Mouse (Mus musculus) yolk sac, embryonic 10.5 days (tissue): ENCODE measurements around the gene 1810030O07Rik.
"Not testable (repeated sequence)": the region's sequence is repeated elsewhere in the genome, so short reads cannot be mapped to it uniquely, and the experiment has no call there.

ENCODE experiments used
- DNase-seq: peaks from one replicate; pipeline ENCODE4 v3.0.0-alpha.2; 2017; ENCODE audit warnings: low spot score

The 1810030O07Rik gene

GRCm38 (mm10) chrX:12673054-12673775 lies at the start of gene 1810030O07Rik:
TSS of gene 1810030O07Rik (minus strand) at chrX:12673668.
- DNase-seq: peak; percentile 86

- DNase-seq: no peak
Observed at GRCm38 (mm10) chrX:12716036-12716435, 42.6 kb upstream of the 1810030O07Rik start.

DNA sequence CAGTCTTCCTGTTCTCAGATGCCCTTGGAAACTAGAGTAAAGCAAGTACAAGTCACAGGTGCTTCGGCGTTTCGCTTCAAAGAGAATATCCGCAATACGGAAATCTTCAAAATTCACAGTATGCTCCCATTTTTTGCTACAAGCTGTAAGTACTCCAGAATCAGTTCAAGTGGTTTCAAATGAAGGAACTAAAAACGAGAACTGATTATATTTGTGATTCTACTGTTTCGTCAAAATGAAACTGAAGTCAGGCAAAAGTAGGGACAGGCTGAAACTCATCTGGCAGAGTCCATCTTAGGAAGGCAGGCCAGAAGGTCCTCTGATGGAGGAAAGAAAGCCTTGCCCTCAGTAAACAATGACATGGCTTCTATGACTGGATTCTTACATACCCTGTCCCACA lies 40.3 kb upstream of the 1810030O07Rik start:
- DNase-seq: no peak

- DNase-seq: no peak
Observed at GRCm38 (mm10) chrX:12686910-12687309, 13.4 kb upstream of the 1810030O07Rik start.

DNA sequence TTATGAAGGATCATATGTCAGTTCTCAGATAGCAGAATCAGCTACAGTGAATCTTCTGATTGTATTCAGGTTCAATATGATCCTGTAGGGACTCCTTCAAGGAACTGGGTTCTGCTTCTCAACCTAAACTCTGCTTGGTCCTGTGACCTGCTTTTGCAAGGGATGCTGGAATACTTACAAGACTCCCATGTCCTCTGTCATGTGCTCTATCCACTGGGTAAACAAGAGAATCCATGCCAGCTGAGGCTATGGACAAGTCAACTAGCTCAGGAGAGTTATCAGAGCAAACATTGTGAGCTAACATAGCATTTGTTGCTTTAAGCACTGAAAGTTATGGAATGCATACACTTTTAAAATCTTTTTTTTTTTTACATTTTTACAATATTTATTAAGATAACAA lies 12.6 kb upstream of the 1810030O07Rik start:
- no peak for DNase-seq

GRCm38 (mm10) chrX:12677396-12677795 lies 3.9 kb upstream of the 1810030O07Rik start:
- peak; percentile 10 for DNase-seq

DNA sequence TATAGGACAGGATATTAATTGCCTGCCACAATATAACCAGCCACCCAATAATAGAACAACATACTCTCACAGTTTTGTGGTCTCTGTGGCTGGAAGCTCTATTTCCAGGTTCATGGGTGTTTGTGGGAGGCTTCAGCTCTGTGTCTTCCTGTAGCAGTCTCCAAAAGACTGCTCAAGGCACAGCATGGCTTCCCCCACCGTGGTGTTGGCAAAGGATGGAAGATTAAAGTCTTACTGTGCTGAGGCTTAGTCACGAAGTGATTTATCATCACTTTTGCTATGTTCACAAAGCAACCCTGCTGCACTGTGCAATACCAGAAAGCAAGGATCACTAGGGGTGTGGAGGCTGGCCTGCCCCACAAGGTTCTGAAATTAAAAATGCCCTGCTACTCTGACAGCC lies 19.6 kb downstream of the 1810030O07Rik start:
- no peak for DNase-seq

DNA sequence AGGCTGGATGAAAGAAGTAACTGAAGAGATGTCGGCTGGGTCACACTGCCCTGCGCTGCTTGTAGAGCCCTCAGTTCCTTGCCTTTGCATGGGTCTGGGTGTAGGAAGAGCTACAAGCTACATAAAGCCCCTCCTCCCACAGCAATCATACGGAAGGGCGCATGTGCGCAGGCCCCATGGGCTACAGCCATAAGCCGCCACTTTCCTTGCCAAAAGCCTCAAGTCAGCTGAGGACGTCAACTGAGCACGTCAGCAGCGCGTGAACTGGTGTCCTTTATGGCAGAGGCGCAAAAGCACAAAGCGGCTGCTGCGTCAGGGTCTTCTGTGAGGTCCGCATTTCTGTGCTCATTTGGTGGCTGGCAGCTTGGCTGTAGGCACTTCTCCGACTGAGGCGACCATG lies 21.6 kb downstream of the 1810030O07Rik start:
- DNase-seq: no peak

GRCm38 (mm10) chrX:12645531-12646304 lies 27.8 kb downstream of the 1810030O07Rik start:
- no peak for DNase-seq

GRCm38 (mm10) chrX:12644976-12645375 lies 28.5 kb downstream of the 1810030O07Rik start:
- no peak for DNase-seq

DNA sequence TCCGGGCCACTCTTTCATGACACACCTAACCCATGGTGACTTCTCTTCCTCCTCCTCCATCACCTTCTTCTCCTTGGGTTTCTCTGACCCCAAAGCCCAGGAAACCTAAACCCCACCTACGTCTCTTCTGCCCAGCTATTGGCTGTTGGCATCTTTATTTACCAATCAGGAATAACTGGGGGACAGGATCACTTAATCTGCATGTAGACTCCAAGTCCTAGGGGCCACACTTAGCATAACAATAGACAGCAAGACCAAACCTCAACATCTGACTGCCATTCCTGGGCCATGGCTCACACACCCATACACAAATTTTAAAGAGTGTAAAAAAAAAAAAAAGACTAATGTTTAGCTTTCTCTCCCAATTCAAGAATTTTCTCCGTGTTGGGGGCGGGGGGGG lies 48.3 kb downstream of the 1810030O07Rik start:
- no peak for DNase-seq

DNA sequence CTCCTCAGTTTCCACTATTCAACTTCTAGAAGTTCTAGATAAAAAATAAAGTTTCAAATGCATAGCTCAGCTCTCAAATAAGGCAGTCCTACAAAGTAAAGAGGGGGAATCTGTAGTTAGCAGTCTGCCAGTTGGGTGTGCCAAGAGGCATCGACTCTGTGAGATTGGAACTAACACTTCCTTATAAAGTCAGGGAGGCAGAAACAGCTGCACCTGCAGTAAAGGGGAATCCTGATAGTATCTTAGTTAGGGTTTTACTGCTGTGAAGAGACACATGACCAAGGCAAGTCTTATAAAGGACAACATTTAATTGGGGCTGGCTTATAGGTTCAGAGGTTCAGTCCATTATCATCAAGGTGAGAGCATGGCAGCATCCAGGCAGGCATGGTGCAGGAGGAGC lies 61.1 kb downstream of the 1810030O07Rik start:
- not testable (repeated sequence) for DNase-seq

DNA sequence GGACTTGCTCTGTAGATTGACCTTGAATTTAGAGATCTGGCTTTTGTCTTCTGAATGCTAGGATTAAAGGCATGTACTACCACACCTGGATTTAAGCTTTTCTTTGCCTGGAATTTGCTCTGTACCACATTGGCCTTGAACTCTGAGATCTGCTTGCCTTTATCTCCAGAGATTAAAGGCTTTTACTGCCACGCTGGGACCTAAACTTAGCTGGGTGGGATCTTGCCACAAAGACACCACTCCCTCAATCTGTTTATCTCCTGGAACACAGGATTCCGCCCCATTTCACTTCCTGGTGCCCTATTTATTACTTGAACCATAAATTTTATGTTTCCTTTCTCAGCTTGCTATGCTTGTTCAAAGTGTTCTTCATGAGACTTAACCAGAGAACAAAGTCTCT lies 62.3 kb downstream of the 1810030O07Rik start:
- no peak for DNase-seq

DNA sequence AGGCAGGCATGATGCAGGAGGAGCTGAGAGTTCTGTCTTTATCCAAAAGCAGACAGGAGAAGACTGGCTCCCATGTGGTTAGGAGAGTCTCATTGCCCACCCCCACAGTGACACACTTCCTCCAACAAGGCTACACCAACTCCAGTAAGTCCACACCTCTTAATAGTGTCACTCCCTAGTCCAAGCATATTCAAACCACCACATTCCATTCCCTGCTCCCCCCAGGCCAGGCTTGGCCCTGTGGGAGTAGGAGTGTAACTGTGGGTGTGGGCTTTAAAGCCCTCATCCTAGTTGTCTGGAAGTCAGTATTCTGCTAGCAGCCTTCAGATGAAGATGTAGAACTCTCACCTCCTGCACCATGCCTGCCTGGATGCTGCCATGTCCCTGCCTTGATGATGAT lies 62.9 kb downstream of the 1810030O07Rik start:
- DNase-seq: not testable (repeated sequence)
